Mouse (Mus musculus) midbrain, embryonic 11.5 days (tissue): ENCODE measurements at regions not wholly inside any gene's neighbourhood (a gene's known extent, or its start where the extent isn't known, plus 50 kb on each side); places are given as distances from the start of the nearest gene placed in this dataset.
A peak's percentile ranks its signal among the peaks of the same experiment; 100 is the strongest.

Experiments used
- ATAC-seq: fragments of 200-750 bp; cut with Nextera tagmentation; 2 replicates; pipeline ENCODE4 v1.8.0; 2017; ENCODE audit warnings: moderate TSS enrichment, moderate library complexity; ENCODE audit not compliant: low FRiP score
- DNase-seq: peaks from one replicate; pipeline ENCODE4 v3.0.0; 2015; ENCODE audit warnings: low spot score; ENCODE audit errors: missing footprints
- H3K27ac ChIP-seq: fragments of 300-500 bp; sonication (generic); 2 replicates; pipeline ENCODE4 v1.5.1; 2014; ENCODE audit warnings: low read depth, low read length
- H3K27me3 ChIP-seq: fragments of 300-500 bp; sonication (generic); 2 replicates; pipeline ENCODE4 v1.6.1; 2014; ENCODE audit warnings: mild to moderate bottlenecking, low read length, moderate library complexity, mixed read lengths; ENCODE audit not compliant: control insufficient read depth, insufficient read depth
- H3K36me3 ChIP-seq: fragments of 300-500 bp; sonication (generic); 2 replicates; pipeline ENCODE4 v1.6.1; 2014; ENCODE audit warnings: mild to moderate bottlenecking, low read length, moderate library complexity, mixed read lengths; ENCODE audit not compliant: control insufficient read depth, insufficient read depth
- H3K4me1 ChIP-seq: fragments of 300-500 bp; sonication (generic); 2 replicates; pipeline ENCODE4 v1.6.1; 2014; ENCODE audit warnings: low read length; ENCODE audit not compliant: control insufficient read depth, insufficient read depth
- H3K4me2 ChIP-seq: fragments of 300-500 bp; sonication (generic); 2 replicates; pipeline ENCODE4 v1.6.1; 2014; ENCODE audit warnings: mild to moderate bottlenecking, moderate library complexity
- H3K4me3 ChIP-seq: fragments of 300-500 bp; sonication (generic); 2 replicates; pipeline ENCODE4 v1.5.1; 2014; ENCODE audit warnings: low read depth, low read length
- H3K9ac ChIP-seq: fragments of 300-500 bp; sonication (generic); 2 replicates; pipeline ENCODE4 v1.6.1; 2014; ENCODE audit warnings: low read length
- H3K9me3 ChIP-seq: fragments of 300-500 bp; sonication (generic); 2 replicates; pipeline ENCODE4 v1.6.1; 2016; ENCODE audit warnings: low read length; ENCODE audit not compliant: control insufficient read depth
- WGBS: fragments of 180-500 bp; shearing (Covaris S2); extraction: QIAGEN DNeasy Blood & Tissue Kit; methylation state at CpG from one replicate; pipeline ENCODE4 v1.1.7; 2014; 5-methylcytosine and 5-hydroxymethylcytosine counted together

DNA sequence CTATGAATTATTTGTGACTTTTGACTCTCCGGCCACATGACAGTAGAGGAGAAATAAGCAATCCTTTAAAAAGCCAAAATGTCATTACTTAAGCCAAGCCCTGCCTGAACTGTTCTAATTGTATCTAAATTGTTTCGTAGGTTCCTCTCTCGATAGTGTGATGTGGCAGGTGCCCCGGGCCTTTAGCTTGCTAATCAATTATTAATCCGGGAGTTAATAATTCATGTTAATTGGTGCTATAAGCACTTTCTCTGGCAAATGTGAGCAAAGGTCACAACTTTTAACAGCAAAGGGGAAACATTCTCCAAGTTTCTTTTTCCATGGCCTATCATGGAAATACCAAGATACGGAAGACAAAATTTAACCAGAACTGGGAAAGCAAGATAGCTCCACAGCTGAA lies 235.9 kb downstream of the Setd4 start:
- ATAC-seq (no peak), DNase-seq (no peak)
- Histone ChIP-seq H3K27me3 (no peaks in the 10 kb centered on the region), H3K4me2 (no peak overlapping the region), H3K36me3 (no peaks in the 10 kb centered on the region), H3K4me3 (no peak overlapping the region), H3K9me3 (no peaks in the 10 kb centered on the region), H3K27ac (no peak overlapping the region), H3K9ac (no peak overlapping the region), H3K4me1 (no peaks in the 10 kb centered on the region)
- 90% methylated on average over 6 of the region's 6 CpGs for WGBS

DNA sequence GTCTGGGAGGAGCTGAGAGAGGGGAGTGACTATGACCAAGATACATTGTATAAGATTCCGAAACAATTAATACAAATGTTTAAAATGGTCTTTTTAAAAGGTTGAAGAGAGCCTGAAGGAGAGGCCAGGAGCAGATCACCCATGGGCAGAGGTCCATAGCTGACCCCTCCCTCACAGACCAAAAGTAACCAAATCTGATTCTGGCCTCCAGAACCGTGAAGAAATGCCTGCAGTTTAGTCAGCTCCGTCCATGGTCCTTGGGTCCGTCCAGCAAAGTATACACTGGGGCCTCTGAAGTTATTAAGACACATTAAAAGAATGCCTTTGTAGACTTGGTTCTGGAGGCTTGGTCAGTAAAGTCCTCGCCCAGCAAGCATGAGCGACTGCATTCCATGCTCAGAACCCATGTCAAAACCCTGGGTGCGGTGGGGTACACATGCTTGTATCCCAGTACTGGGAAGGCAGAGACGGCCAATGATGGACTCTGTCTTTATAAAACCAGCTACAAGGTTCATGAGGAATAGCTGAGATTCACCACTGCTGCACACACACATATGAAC lies 236.5 kb downstream of the Setd4 start:
- Histone ChIP-seq H3K27me3 (no peaks in the 10 kb centered on the region), H3K4me2 (no peak overlapping the region), H3K27ac (no peak overlapping the region), H3K9me3 (no peaks in the 10 kb centered on the region), H3K4me3 (no peak overlapping the region), H3K4me1 (no peaks in the 10 kb centered on the region), H3K9ac (no peak overlapping the region), H3K36me3 (no peaks in the 10 kb centered on the region)
- DNase-seq: peak; percentile 73
- WGBS: 81% methylated on average over 8 of the region's 8 CpGs
- ATAC-seq: no peak

DNA sequence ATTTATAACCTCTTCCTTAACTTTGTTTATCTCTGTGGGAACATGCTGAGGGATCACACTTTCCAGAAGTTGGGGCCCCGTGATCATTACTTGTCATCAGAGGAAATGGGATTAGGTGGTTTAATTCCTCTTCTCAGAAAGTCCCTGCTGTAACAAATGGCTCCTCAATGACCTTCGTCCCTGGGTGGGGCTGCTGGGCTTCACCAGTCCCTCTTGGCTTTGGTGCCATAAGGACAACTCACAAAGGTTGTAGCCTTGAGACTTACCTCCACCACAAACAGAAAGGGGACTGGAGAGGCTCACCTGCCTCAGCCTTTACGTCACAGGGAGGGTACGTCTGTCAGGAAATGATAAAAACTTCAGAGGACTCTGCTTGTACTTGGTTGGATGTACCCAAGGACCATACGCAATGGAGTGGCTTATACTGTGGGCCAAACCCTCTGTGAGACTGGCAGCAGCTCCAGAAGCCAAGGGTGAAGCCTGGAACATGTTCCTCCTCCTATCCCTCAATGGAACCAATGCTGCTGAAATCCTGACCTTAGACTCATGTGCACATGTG lies 237.4 kb downstream of the Setd4 start:
- no peak overlapping the region for H3K27ac ChIP-seq
- no peaks in the 10 kb centered on the region for H3K36me3 ChIP-seq
- H3K4me3 ChIP-seq: no peak overlapping the region
- peak; percentile 69 for DNase-seq
- 75% methylated on average over 5 of the region's 5 CpGs for WGBS
- H3K27me3 ChIP-seq: no peaks in the 10 kb centered on the region
- no peak for ATAC-seq
- no peaks in the 10 kb centered on the region for H3K4me1 ChIP-seq
- H3K9ac ChIP-seq: no peak overlapping the region
- no peak overlapping the region for H3K4me2 ChIP-seq
- H3K9me3 ChIP-seq: no peaks in the 10 kb centered on the region

DNA sequence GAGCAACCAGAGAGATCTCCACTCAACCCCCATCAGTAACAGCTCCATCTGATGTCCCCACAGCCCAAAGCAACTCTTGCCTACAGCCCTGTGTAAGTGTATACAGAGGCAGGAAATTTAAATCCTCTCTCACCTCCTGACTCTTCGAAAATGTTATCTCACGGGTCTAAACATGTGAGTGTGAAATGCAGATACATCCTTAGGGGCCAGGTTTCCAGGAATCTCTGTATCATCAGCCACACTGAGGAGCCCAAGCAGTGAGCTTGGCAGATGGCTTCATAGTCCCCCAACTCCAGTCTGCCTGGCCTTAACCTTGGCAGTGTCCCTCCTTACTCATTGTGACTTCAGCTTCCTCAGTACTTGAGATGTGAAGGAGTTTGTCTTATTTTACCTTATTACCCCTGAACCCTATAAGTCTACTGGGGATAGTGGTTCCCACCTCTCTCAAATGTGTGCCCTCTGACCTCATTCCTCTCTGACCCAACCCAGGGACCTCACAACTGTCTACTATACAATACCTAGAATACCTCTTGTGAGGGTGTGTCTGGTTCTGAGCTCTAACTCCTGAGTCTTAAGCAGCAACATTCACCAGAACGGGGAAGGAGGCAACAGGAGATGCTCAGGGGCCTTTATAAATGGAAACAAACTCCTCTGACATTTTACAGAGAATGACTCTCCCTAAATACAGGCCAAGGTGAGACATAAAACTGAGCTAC lies 238.5 kb downstream of the Setd4 start:
- Histone ChIP-seq H3K27me3 (no peaks in the 10 kb centered on the region), H3K36me3 (no peaks in the 10 kb centered on the region), H3K4me2 (no peak overlapping the region), H3K9me3 (no peaks in the 10 kb centered on the region), H3K4me1 (no peaks in the 10 kb centered on the region), H3K9ac (no peak overlapping the region), H3K27ac (no peak overlapping the region), H3K4me3 (no peak overlapping the region)
- ATAC-seq (no peak), DNase-seq (no peak)
- 77% methylated on average over 3 of the region's 3 CpGs for WGBS

DNA sequence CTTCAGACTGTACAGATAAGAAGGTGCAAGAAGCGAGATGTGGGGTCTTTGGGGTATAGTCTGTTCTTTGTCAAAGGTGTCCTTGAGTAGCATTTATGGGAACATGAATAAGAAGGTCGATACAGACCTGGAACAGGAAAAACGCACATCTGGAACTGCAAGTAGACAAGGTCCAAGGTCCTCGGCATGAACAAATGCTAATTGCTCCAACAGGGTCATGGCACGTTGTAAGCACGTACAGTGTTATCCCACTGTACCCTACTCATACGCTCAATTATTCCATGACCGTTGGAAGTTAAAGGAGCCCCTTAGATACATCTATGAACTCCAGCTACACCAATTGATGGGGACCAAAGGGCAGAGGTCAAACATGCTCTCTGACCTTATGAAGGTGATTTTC lies 244.1 kb downstream of the Setd4 start:
- Histone ChIP-seq H3K4me2 (no peak overlapping the region), H3K27me3 (no peaks in the 10 kb centered on the region), H3K9ac (no peak overlapping the region), H3K36me3 (no peaks in the 10 kb centered on the region), H3K27ac (no peak overlapping the region), H3K4me1 (no peaks in the 10 kb centered on the region), H3K4me3 (no peak overlapping the region), H3K9me3 (no peaks in the 10 kb centered on the region)
- ATAC-seq (no peak), DNase-seq (no peak)
- WGBS: 95% methylated on average over 8 of the region's 8 CpGs

DNA sequence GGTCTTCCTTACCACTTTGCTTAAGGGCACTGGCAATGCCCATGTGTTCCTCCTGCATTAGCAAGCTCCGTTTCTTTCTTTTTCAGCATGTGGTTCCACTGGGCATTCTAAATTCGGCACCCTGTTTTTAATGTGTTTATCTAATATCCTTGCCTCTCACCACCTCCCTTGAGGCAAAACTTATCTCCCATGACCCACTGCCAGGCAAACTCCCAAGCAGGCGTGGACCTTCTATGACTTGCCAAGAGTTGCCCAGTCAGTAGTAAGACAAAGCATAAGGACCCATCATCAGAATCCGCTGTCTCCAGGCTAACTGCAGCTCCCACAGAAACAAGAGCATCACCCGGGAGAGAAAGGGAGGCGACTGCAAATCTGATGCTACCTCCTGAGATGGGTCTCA lies 245.2 kb downstream of the Setd4 start:
- H3K4me1 ChIP-seq: no peaks in the 10 kb centered on the region
- no peak overlapping the region for H3K9ac ChIP-seq
- no peaks in the 10 kb centered on the region for H3K27me3 ChIP-seq
- ATAC-seq (no peak), DNase-seq (peak; percentile 41)
- H3K4me3 ChIP-seq: no peak overlapping the region
- H3K36me3 ChIP-seq: no peaks in the 10 kb centered on the region
- no peaks in the 10 kb centered on the region for H3K9me3 ChIP-seq
- 89% methylated on average over 6 of the region's 6 CpGs for WGBS
- no peak overlapping the region for H3K4me2 ChIP-seq
- no peak overlapping the region for H3K27ac ChIP-seq

DNA sequence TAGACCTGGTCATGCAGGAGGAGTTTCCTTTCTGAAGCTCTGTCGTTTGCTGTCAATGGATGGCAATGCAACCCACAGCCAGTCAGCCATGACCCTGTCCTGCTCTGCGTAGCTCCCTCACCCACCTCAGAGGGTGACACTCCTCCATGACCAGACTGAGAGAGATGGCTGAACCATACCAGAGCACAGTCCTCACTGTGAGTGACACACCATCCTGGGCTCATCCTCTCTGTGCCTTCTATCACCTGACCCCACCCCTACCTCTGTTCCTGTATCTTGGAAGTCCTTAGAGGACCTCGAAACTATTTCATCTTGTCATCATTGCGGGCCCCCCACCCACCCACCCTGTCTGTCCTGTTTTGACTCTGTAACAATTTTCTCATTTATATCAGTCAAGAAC lies 245.7 kb downstream of the Setd4 start:
- no peaks in the 10 kb centered on the region for H3K36me3 ChIP-seq
- ATAC-seq (no peak), DNase-seq (no peak)
- no peak overlapping the region for H3K4me3 ChIP-seq
- no peak overlapping the region for H3K9ac ChIP-seq
- WGBS: 84% methylated on average over 4 of the region's 4 CpGs
- H3K4me1 ChIP-seq: no peaks in the 10 kb centered on the region
- H3K27ac ChIP-seq: no peak overlapping the region
- H3K9me3 ChIP-seq: no peaks in the 10 kb centered on the region
- no peak overlapping the region for H3K4me2 ChIP-seq
- no peaks in the 10 kb centered on the region for H3K27me3 ChIP-seq

DNA sequence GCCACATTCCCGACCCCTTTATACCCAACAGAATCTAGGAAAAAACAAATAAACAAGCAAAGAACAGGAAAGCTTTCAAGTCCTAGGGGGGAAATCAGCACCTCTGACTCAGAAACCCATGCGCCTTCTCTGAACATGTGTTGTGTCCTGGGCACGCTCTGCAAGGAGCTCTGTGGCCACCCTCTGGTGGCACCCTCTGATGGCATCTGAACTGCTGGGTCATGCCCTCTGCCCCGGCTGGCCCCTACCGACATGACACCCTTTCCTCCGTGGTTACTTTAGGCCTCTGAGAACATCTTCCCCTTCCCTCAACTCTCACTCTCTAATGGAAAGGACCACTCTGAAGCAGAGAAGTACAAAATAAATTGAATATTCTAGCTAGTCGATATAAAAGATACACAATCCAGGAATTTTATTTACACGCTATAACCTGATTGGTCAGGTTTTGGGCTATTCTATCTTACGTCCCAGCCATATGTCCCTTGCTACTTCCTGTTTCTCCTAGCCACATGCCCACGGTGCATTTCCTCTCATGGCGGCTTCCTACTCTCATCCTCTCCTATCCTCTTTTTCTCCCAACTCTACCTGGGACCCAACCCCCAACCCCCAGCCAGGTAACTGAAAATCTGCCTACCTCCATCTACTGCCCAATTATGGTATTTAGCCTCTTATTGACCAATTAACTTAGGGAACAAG lies 248.5 kb downstream of the Setd4 start:
- no peak overlapping the region for H3K9ac ChIP-seq
- no peak overlapping the region for H3K4me3 ChIP-seq
- DNase-seq: no peak
- H3K27me3 ChIP-seq: no peaks in the 10 kb centered on the region
- no peaks in the 10 kb centered on the region for H3K36me3 ChIP-seq
- H3K4me2 ChIP-seq: no peak overlapping the region
- H3K27ac ChIP-seq: no peak overlapping the region
- H3K9me3 ChIP-seq: no peaks in the 10 kb centered on the region
- 85% methylated on average over 11 of the region's 11 CpGs for WGBS
- ATAC-seq: no peak
- no peaks in the 10 kb centered on the region for H3K4me1 ChIP-seq

DNA sequence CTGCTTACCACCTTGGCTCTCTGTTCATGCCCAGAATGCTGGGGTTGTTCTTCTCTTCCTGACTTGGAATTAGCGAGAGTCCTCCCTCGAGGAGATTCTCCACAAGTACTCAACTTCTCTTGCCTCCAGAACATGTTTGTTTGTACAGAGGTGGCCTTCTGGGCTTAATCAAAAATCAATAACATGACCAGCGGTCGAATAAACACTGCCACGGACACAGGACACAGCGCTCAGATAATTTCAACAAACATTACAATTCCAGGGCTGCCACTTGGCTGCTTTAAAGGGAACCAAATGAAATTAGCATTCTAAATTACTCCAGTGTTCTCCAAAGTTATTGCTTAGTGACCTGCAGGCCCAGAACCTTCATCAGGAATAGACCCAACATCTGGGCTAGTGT lies 249.9 kb downstream of the Setd4 start:
- Histone ChIP-seq H3K27ac (no peak overlapping the region), H3K4me2 (no peak overlapping the region), H3K36me3 (no peaks in the 10 kb centered on the region), H3K9ac (no peak overlapping the region), H3K9me3 (no peaks in the 10 kb centered on the region), H3K27me3 (no peaks in the 10 kb centered on the region), H3K4me3 (no peak overlapping the region), H3K4me1 (no peaks in the 10 kb centered on the region)
- 79% methylated on average over 6 of the region's 6 CpGs for WGBS
- no peak for DNase-seq
- ATAC-seq: no peak
